Mouse (Mus musculus): Measurements from ENCODE around the gene Fgf4. TPM values are rescaled to one million over a fixed set of nuclear protein-coding genes. Genes with fewer than 3 reads are reported as not detected.
"Not testable (repeated sequence)": the region's sequence is repeated elsewhere in the genome, so short reads cannot be mapped to it uniquely, and the experiment has no call there.

The Fgf4 gene
- total RNA-seq, 2 experiments from 2014 or later = not detected

GRCm38 (mm10) chr7:144905514-144905913 is 58.3 kb downstream of the Fgf4 start:
- intact Hi-C loops (cut with DNase I) = loop anchor here (5.0 kb wide), 1 partner anchor 318 kb away; no protein-coding TSS in a partner anchor
- DNase-seq = not testable (repeated sequence)

GRCm38 (mm10) chr7:144906708-144907397 is 59.7 kb downstream of the Fgf4 start:
- peak; percentile 67 to 80 for DNase-seq
- intact Hi-C loops (cut with DNase I) = loop anchor here (5.0 kb wide), 1 partner anchor 320 kb away; no protein-coding TSS in a partner anchor

GRCm38 (mm10) chr7:144907793-144908192 is 60.6 kb downstream of the Fgf4 start:
- no peak for DNase-seq
- intact Hi-C loops (cut with DNase I) = loop anchor here (5.0 kb wide), 1 partner anchor 320 kb away; no protein-coding TSS in a partner anchor

GRCm38 (mm10) chr7:144908705-144909104 is 61.5 kb downstream of the Fgf4 start:
- intact Hi-C loops (cut with DNase I) = loop anchor here (5.0 kb wide), 1 partner anchor 321 kb away; no protein-coding TSS in a partner anchor
- DNase-seq = no peak

- intact Hi-C loops (cut with DNase I) = no loop called here
- DNase-seq = no peak
These were observed 64.0 kb downstream of the Fgf4 start for GRCm38 (mm10) chr7:144911121-144911520.

- DNase-seq = no peak
- intact Hi-C loops (cut with DNase I) = no loop called here
These were observed 65.7 kb downstream of the Fgf4 start for GRCm38 (mm10) chr7:144912897-144913296.

GRCm38 (mm10) chr7:144914296-144914947 is 67.3 kb downstream of the Fgf4 start:
- intact Hi-C loops (cut with DNase I) = no loop called here
- DNase-seq = no peak

Other genes starting within 250 kb of the Fgf4 start
- 10 to 100 TPM; 18.8 to 22.6 TPM for gene Ano1, start 95.4 kb upstream of the Fgf4 start, total RNA-seq (2021)
- gene Fgf3, start 9.3 kb upstream of the Fgf4 start, total RNA-seq (2021) = not detected
- not detected for gene Fgf15, start 49.2 kb downstream of the Fgf4 start, total RNA-seq (2021)
- 10 to 100 TPM; 14.0 to 14.3 TPM for gene LTO1, start 67.7 kb downstream of the Fgf4 start, total RNA-seq (2021)
- 10 to 100 TPM; 37.2 to 58.8 TPM for gene Ccnd1, start 92.6 kb downstream of the Fgf4 start, total RNA-seq (2021)

Data from heart, postnatal 14 days (tissue).